Mouse (Mus musculus): Measurements from ENCODE around the gene Fbxl19.

GRCm38 (mm10) chr7:127799211-127799610 lies 54.9 kb downstream of the Fbxl19 start:
- no peak for TF ChIP-seq POLR2A (IDR thresholded peaks at IDR 0.05; ENCODE audit: insufficient read depth, low read depth, low read length)
- TF ChIP-seq CTCF (IDR thresholded peaks at IDR 0.05; ENCODE audit: insufficient read depth, low read depth, low read length): no peak

All from olfactory bulb, adult 2 months (tissue).